Mouse (Mus musculus): ENCODE results near the gene Ccdc51. TPM values are rescaled to one million over a fixed set of nuclear protein-coding genes. Genes with fewer than 3 reads are reported as not detected.

Gene Ccdc51
- polyA plus RNA-seq, 1 experiment, result 1.6 TPM

DNA sequence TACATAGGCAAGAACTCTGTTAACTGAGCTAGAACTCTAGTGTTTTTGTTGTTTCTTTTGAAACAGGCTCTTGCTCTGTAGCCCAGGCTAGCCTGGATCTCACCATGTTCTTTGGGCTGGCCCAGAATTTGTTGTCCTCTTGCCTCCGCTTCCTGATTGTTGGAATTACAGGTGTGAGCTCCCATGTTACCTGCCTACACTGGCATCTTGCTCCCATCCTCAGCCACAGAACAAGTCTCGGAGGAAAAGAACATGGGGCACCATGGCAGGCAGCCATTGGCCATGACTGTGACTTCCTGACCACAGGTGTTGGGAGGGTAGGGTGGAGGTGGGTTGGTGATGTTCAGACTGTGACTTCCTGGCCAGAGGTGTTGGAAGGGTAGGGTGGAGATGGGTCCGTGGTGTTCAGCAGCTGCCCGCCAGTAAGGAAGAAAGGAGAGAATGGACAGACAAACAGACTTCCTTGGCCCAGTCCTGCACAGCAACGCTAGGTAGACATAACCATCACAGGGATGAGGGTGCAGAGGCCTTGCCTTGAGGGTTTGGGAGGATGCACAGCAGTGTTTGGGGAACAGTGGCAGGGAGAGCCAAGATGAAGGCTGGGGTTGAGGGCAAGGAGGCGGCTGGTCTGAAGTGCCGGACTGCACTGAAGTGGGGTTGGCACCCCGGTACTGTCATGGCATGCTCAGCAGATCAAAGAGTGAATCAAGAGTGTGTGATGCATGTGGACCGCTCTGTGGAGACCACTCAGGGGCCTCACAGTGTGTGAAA lies 29.6 kb upstream of the Ccdc51 start:
- TF ChIP-seq CTCF (IDR thresholded peaks at IDR 0.05; ENCODE audit: control insufficient read depth, insufficient read depth, insufficient replicate concordance, low read depth, low read length) (no peak), POLR2A (IDR thresholded peaks at IDR 0.05; ENCODE audit: control insufficient read depth, low read depth, low read length) (no peak)
- no peaks in the 10 kb centered on the region for H3K36me3 ChIP-seq (ENCODE audit: control insufficient read depth, insufficient read depth, low read length)
- no peaks in the 10 kb centered on the region for H3K27me3 ChIP-seq (ENCODE audit: control insufficient read depth, insufficient read depth, low read length)
- no peak overlapping the region for H3K27ac ChIP-seq (ENCODE audit: control insufficient read depth, insufficient read depth, low read depth, low read length)
- H3K4me1 ChIP-seq (ENCODE audit: control insufficient read depth, insufficient read depth, low read length), result no peaks in the 10 kb centered on the region
- H3K4me3 ChIP-seq (ENCODE audit: control insufficient read depth, low read depth, low read length), result no peak overlapping the region

GRCm38 (mm10) chr9:109053366-109053765 lies 28.9 kb upstream of the Ccdc51 start:
- Histone ChIP-seq H3K4me3 (ENCODE audit: control insufficient read depth, low read depth, low read length) (no peak overlapping the region), H3K36me3 (ENCODE audit: control insufficient read depth, insufficient read depth, low read length) (no peaks in the 10 kb centered on the region), H3K4me1 (ENCODE audit: control insufficient read depth, insufficient read depth, low read length) (no peaks in the 10 kb centered on the region), H3K27me3 (ENCODE audit: control insufficient read depth, insufficient read depth, low read length) (no peaks in the 10 kb centered on the region), H3K27ac (ENCODE audit: control insufficient read depth, insufficient read depth, low read depth, low read length) (no peak overlapping the region)
- no peak for TF ChIP-seq CTCF (IDR thresholded peaks at IDR 0.05; ENCODE audit: control insufficient read depth, insufficient read depth, insufficient replicate concordance, low read depth, low read length)

GRCm38 (mm10) chr9:109053851-109054250 lies 28.4 kb upstream of the Ccdc51 start:
- H3K4me3 ChIP-seq (ENCODE audit: control insufficient read depth, low read depth, low read length), result no peak overlapping the region
- no peaks in the 10 kb centered on the region for H3K4me1 ChIP-seq (ENCODE audit: control insufficient read depth, insufficient read depth, low read length)
- H3K36me3 ChIP-seq (ENCODE audit: control insufficient read depth, insufficient read depth, low read length), result no peaks in the 10 kb centered on the region
- H3K27ac ChIP-seq (ENCODE audit: control insufficient read depth, insufficient read depth, low read depth, low read length), result no peak overlapping the region
- TF ChIP-seq POLR2A (IDR thresholded peaks at IDR 0.05; ENCODE audit: control insufficient read depth, low read depth, low read length), result no peak
- TF ChIP-seq CTCF (IDR thresholded peaks at IDR 0.05; ENCODE audit: control insufficient read depth, insufficient read depth, insufficient replicate concordance, low read depth, low read length), result no peak
- H3K27me3 ChIP-seq (ENCODE audit: control insufficient read depth, insufficient read depth, low read length), result no peaks in the 10 kb centered on the region

GRCm38 (mm10) chr9:109054712-109055111 lies 27.6 kb upstream of the Ccdc51 start:
- no peak overlapping the region for H3K27ac ChIP-seq (ENCODE audit: control insufficient read depth, insufficient read depth, low read depth, low read length)
- TF ChIP-seq POLR2A (IDR thresholded peaks at IDR 0.05; ENCODE audit: control insufficient read depth, low read depth, low read length) (no peak), CTCF (IDR thresholded peaks at IDR 0.05; ENCODE audit: control insufficient read depth, insufficient read depth, insufficient replicate concordance, low read depth, low read length) (no peak)
- no peaks in the 10 kb centered on the region for H3K4me1 ChIP-seq (ENCODE audit: control insufficient read depth, insufficient read depth, low read length)
- no peak overlapping the region for H3K4me3 ChIP-seq (ENCODE audit: control insufficient read depth, low read depth, low read length)
- H3K36me3 ChIP-seq (ENCODE audit: control insufficient read depth, insufficient read depth, low read length), result no peaks in the 10 kb centered on the region
- no peaks in the 10 kb centered on the region for H3K27me3 ChIP-seq (ENCODE audit: control insufficient read depth, insufficient read depth, low read length)

DNA sequence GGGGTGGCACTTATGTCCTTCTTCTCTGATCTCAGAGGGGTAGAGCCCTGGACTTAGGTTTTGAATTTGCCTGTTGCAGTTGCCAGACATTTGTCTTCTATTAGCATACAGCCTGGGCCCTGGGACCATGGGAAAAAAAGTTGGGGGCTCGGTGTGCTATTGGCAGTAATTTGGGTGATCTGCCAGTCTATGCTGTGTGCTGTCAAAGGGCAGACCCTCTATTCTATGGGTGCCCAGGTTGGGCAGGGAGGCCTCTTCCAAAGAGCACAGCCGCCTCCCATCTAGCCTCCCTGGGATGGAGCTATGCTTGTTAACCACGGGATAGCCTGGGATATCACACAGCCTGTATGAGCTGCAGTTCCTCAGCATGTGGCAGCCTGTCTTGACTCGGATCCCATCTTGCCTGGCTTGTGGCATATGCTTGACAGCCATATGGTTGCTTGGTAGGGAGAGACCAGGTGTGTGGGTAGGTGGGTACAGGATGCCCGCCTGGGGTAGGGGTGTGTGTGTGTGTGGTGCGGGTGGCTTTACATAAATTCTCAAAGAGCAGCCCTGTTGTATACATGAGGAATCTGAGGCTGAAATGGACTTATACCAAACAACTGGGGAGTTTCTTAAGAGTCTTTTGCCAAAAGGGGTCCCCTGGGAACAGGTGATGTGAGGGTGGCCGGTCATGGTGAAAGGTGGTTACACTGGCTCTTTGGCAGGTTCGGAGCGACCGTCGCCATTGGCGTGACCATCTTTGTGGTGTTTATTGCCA lies 26.8 kb upstream of the Ccdc51 start:
- no peak overlapping the region for H3K27ac ChIP-seq (ENCODE audit: control insufficient read depth, insufficient read depth, low read depth, low read length)
- H3K36me3 ChIP-seq (ENCODE audit: control insufficient read depth, insufficient read depth, low read length), result no peaks in the 10 kb centered on the region

DNA sequence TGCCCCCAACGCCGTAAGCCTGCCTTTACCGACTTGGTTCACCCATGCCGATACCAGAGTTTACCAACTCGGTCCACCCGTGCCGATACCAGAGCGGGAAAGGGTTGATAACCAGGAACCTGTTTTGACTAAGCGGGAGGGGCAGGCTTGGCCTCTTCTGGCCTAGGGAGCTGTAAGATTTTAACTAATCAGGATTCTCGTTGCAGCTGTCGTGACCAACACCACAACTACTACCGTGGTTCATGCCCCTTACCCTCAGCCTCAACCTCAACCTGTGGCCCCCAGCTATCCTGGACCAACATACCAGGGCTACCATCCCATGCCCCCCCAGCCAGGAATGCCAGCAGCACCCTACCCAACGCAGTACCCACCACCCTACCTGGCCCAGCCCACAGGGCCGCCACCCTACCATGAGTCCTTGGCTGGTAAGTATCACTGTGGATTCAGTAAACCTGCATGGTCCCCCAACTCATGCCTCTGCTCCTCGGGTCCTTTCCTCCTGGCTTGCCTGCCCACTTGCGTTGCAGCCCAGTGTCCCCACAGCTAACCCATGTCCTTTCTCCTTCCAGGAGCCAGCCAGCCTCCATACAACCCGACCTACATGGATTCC lies 26.1 kb upstream of the Ccdc51 start:
- Histone ChIP-seq H3K4me3 (ENCODE audit: control insufficient read depth, low read depth, low read length) (no peak overlapping the region), H3K36me3 (ENCODE audit: control insufficient read depth, insufficient read depth, low read length) (no peaks in the 10 kb centered on the region), H3K4me1 (ENCODE audit: control insufficient read depth, insufficient read depth, low read length) (no peaks in the 10 kb centered on the region), H3K27me3 (ENCODE audit: control insufficient read depth, insufficient read depth, low read length) (no peaks in the 10 kb centered on the region), H3K27ac (ENCODE audit: control insufficient read depth, insufficient read depth, low read depth, low read length) (no peak overlapping the region)
- no peak for TF ChIP-seq CTCF (IDR thresholded peaks at IDR 0.05; ENCODE audit: control insufficient read depth, insufficient read depth, insufficient replicate concordance, low read depth, low read length)
- TF ChIP-seq POLR2A (IDR thresholded peaks at IDR 0.05; ENCODE audit: control insufficient read depth, low read depth, low read length), result no peak

More for the DNA sequence above, 26.8 kb upstream of the Ccdc51 start:
- Histone ChIP-seq H3K4me3 (ENCODE audit: control insufficient read depth, low read depth, low read length) (no peak overlapping the region), H3K27me3 (ENCODE audit: control insufficient read depth, insufficient read depth, low read length) (no peaks in the 10 kb centered on the region), H3K4me1 (ENCODE audit: control insufficient read depth, insufficient read depth, low read length) (no peaks in the 10 kb centered on the region)
- TF ChIP-seq POLR2A (IDR thresholded peaks at IDR 0.05; ENCODE audit: control insufficient read depth, low read depth, low read length), result no peak

DNA sequence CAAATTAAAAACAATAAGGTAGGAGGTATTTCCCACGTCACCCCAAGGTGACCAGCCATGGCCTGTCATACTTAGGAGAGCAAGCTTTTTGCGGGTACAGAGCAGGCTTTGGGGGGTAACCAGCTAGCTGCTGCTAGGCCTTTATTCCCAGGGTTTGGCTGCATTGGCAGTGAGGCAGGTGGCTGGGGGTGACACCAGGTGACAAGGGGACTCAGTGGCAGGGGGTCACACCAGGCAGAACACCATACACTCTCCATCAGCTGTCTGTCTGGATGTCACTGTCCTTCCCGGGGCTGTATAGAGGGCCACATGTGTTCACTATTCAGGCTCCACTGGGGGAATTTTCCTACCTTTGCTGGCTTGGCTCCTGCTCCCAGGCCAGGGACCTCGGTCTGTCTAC lies 25.4 kb upstream of the Ccdc51 start:
- Histone ChIP-seq H3K27ac (ENCODE audit: control insufficient read depth, insufficient read depth, low read depth, low read length) (no peak overlapping the region), H3K4me3 (ENCODE audit: control insufficient read depth, low read depth, low read length) (no peak overlapping the region), H3K27me3 (ENCODE audit: control insufficient read depth, insufficient read depth, low read length) (no peaks in the 10 kb centered on the region), H3K4me1 (ENCODE audit: control insufficient read depth, insufficient read depth, low read length) (no peaks in the 10 kb centered on the region), H3K36me3 (ENCODE audit: control insufficient read depth, insufficient read depth, low read length) (no peaks in the 10 kb centered on the region)
- TF ChIP-seq POLR2A (IDR thresholded peaks at IDR 0.05; ENCODE audit: control insufficient read depth, low read depth, low read length) (no peak), CTCF (IDR thresholded peaks at IDR 0.05; ENCODE audit: control insufficient read depth, insufficient read depth, insufficient replicate concordance, low read depth, low read length) (no peak)
